Mouse (Mus musculus) bone marrow macrophage, adult 2 months (primary cell): ENCODE measurements around the gene Phf12.

Source experiments
- CTCF ChIP-seq: IDR thresholded peaks from 2 replicates; pipeline ENCODE4 v1.5.1; 2012; ENCODE audit warnings: low read depth, mild to moderate bottlenecking, low read length, moderate library complexity
- POLR2A ChIP-seq: IDR thresholded peaks from 2 replicates; pipeline ENCODE4 v1.6.1; 2012; ENCODE audit warnings: mild to moderate bottlenecking, low read depth, low read length, borderline replicate concordance

DNA sequence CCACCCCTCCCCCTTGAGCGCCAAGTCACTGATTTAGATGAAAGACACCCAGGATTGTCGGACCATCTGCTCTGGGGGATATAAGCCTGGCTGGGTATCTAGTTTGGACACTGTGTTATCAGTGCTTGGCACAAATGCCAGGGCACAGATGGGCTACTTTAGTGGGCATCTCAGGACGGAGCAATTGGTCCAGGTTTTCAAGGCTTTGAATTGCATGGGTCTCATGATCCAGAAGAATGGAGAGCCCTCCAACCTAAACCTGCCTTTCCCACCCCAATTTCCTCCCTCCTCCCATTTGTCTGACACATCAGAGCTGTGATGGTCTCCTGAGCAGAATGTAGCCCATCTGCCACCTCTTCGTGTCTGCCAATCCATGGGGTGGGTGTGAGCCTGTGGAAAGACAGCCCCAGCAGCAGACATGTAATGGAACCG, 31.7 kb upstream of the Phf12 start:
- TF ChIP-seq CTCF, result no peak
- no peak for TF ChIP-seq POLR2A
